Mouse (Mus musculus) macrophage (primary cell): ENCODE measurements around the gene E130114P18Rik. TPM values are rescaled to one million over a fixed set of nuclear protein-coding genes. Genes with fewer than 3 reads are reported as not detected.
A peak's percentile ranks its signal among the peaks of the same experiment; 100 is the strongest.

ENCODE experiments used
- H3K27ac ChIP-seq: fragments of 350-480 bp; formaldehyde crosslinking; 2 replicates; pipeline ENCODE4 v1.9.0; 2021
- H3K36me3 ChIP-seq: fragments of 350-480 bp; formaldehyde crosslinking; 2 replicates; pipeline ENCODE4 v1.9.0; 2021; ENCODE audit errors: inconsistent target
- H3K4me3 ChIP-seq: fragments of 350-480 bp; formaldehyde crosslinking; 2 replicates; pipeline ENCODE4 v1.9.0; 2021; ENCODE audit errors: inconsistent target
- H3K79me2 ChIP-seq: fragments of 350-480 bp; formaldehyde crosslinking; 2 replicates; pipeline ENCODE4 v1.9.0; 2021; ENCODE audit errors: inconsistent target
- WGBS: methylation state at CpG from one replicate; pipeline ENCODE4 v1.1.7; 2026; ENCODE audit warnings: inconsistent platforms; ENCODE audit not compliant: missing documents; 5-methylcytosine and 5-hydroxymethylcytosine counted together
- polyA plus RNA-seq: library from polyadenylated mRNA; stranded (reverse); fragments of 250-400 nt; gene quantifications from 3 replicates; pipeline ENCODE4 v1.2.4, GENCODE M21; 2018; ENCODE audit warnings: inconsistent platforms

The E130114P18Rik gene
- polyA plus RNA-seq, 1 experiment from 2014 or later, result not detected

GRCm38 (mm10) chr4:97786571-97786970, 8.7 kb upstream of the E130114P18Rik start:
- no peak overlapping the region for H3K4me3 ChIP-seq
- H3K79me2 ChIP-seq, result no peaks in the 10 kb centered on the region
- 90% methylated on average over 8 of the region's 8 CpGs for WGBS

GRCm38 (mm10) chr4:97785547-97786271, 7.8 kb upstream of the E130114P18Rik start:
- Histone ChIP-seq H3K79me2 (no peaks in the 10 kb centered on the region), H3K4me3 (no peak overlapping the region), H3K36me3 (no peaks in the 10 kb centered on the region), H3K27ac (no peak overlapping the region)
- 96% methylated on average over 8 of the region's 8 CpGs for WGBS

More at GRCm38 (mm10) chr4:97786571-97786970, 8.7 kb upstream of the E130114P18Rik start:
- H3K36me3 ChIP-seq, result no peaks in the 10 kb centered on the region
- no peak overlapping the region for H3K27ac ChIP-seq

- WGBS, result 95% methylated on average over 11 of the region's 11 CpGs
- H3K4me3 ChIP-seq, result no peak overlapping the region
- no peak overlapping the region for H3K27ac ChIP-seq
- H3K79me2 ChIP-seq, result no peaks in the 10 kb centered on the region
- no peaks in the 10 kb centered on the region for H3K36me3 ChIP-seq
Measured at GRCm38 (mm10) chr4:97784236-97784635, 6.4 kb upstream of the E130114P18Rik start.

GRCm38 (mm10) chr4:97783073-97783879, 5.4 kb upstream of the E130114P18Rik start:
- Histone ChIP-seq H3K4me3 (no peak overlapping the region), H3K36me3 (no peaks in the 10 kb centered on the region), H3K79me2 (no peaks in the 10 kb centered on the region), H3K27ac (no peak overlapping the region)
- WGBS, result 98% methylated on average over 26 of the region's 26 CpGs

- Histone ChIP-seq H3K36me3 (no peaks in the 10 kb centered on the region), H3K4me3 (no peak overlapping the region), H3K27ac (no peak overlapping the region), H3K79me2 (no peaks in the 10 kb centered on the region)
- 91% methylated on average over 6 of the region's 6 CpGs for WGBS
Measured at GRCm38 (mm10) chr4:97782497-97782896, 4.6 kb upstream of the E130114P18Rik start.

- H3K4me3 ChIP-seq, result no peak overlapping the region
- H3K36me3 ChIP-seq, result no peaks in the 10 kb centered on the region
- no peaks in the 10 kb centered on the region for H3K79me2 ChIP-seq
- WGBS, result 100% methylated on average over 2 of the region's 3 CpGs
- no peak overlapping the region for H3K27ac ChIP-seq
Measured at GRCm38 (mm10) chr4:97782069-97782468, 4.2 kb upstream of the E130114P18Rik start.

GRCm38 (mm10) chr4:97780666-97781435, 3.0 kb upstream of the E130114P18Rik start:
- H3K4me3 ChIP-seq, result no peak overlapping the region
- no peaks in the 10 kb centered on the region for H3K79me2 ChIP-seq
- WGBS, result 94% methylated on average over 7 of the region's 7 CpGs
- H3K27ac ChIP-seq, result no peak overlapping the region
- H3K36me3 ChIP-seq, result no peaks in the 10 kb centered on the region

- H3K36me3 ChIP-seq, result no peaks in the 10 kb centered on the region
- no peak overlapping the region for H3K27ac ChIP-seq
- WGBS, result 98% methylated on average over 7 of the region's 7 CpGs
- H3K79me2 ChIP-seq, result no peaks in the 10 kb centered on the region
- H3K4me3 ChIP-seq, result no peak overlapping the region
Measured at GRCm38 (mm10) chr4:97780024-97780423, 2.1 kb upstream of the E130114P18Rik start.

GRCm38 (mm10) chr4:97779003-97779930, 1.4 kb upstream of the E130114P18Rik start:
- no peak overlapping the region for H3K4me3 ChIP-seq
- H3K36me3 ChIP-seq, result no peaks in the 10 kb centered on the region
- no peak overlapping the region for H3K27ac ChIP-seq
- H3K79me2 ChIP-seq, result no peaks in the 10 kb centered on the region
- WGBS, result 83% methylated on average over 18 of the region's 18 CpGs

GRCm38 (mm10) chr4:97778211-97779002, 529 bp upstream of the E130114P18Rik start:
- Histone ChIP-seq H3K27ac (no peak overlapping the region), H3K79me2 (no peaks in the 10 kb centered on the region), H3K4me3 (peak overlapping the region; percentile 36; the same call in 1 of the 2 replicates), H3K36me3 (no peaks in the 10 kb centered on the region)
- 2% methylated on average over 78 of the region's 94 CpGs for WGBS

GRCm38 (mm10) chr4:97777081-97777705, 685 bp downstream of the E130114P18Rik start:
- Histone ChIP-seq H3K36me3 (no peaks in the 10 kb centered on the region), H3K4me3 (peak overlapping the region; percentile 36), H3K79me2 (no peaks in the 10 kb centered on the region), H3K27ac (no peak overlapping the region)
- under 1% methylated on average over 28 of the region's 77 CpGs for WGBS

- H3K4me3 ChIP-seq, result peak overlapping the region; percentile 14; the same call in 1 of the 2 replicates
- H3K27ac ChIP-seq, result no peak overlapping the region
Measured at GRCm38 (mm10) chr4:97776388-97777080, 1.3 kb downstream of the E130114P18Rik start.

More at GRCm38 (mm10) chr4:97776388-97777080, 1.3 kb downstream of the E130114P18Rik start:
- Histone ChIP-seq H3K79me2 (no peaks in the 10 kb centered on the region), H3K36me3 (no peaks in the 10 kb centered on the region)
- WGBS, result 5% methylated on average over 10 of the region's 10 CpGs
